Mouse (Mus musculus): Measurements from ENCODE around the gene Lonrf2.

Lonrf2 gene

GRCm38 (mm10) chr1:38835568-38836476 lies 689 bp downstream of the Lonrf2 start:
- peak in 1 of 2 experiments; percentile 47 for DNase-seq (ENCODE audit: low spot score in 2 of 2)

- peak in 1 of 2 experiments; percentile 41 for DNase-seq (ENCODE audit: low spot score in 2 of 2)
Observed at GRCm38 (mm10) chr1:38834899-38835298, 1.6 kb downstream of the Lonrf2 start.

GRCm38 (mm10) chr1:38824926-38825325 lies 11.6 kb downstream of the Lonrf2 start:
- DNase-seq (ENCODE audit: low spot score in 2 of 2) = no peak

- DNase-seq (ENCODE audit: low spot score in 2 of 2) = no peak
Observed at GRCm38 (mm10) chr1:38823851-38824250, 12.7 kb downstream of the Lonrf2 start.

- DNase-seq (ENCODE audit: low spot score in 2 of 2) = no peak
Observed at GRCm38 (mm10) chr1:38819691-38820090, 16.8 kb downstream of the Lonrf2 start.

- DNase-seq (ENCODE audit: low spot score in 2 of 2) = no peak
Observed at GRCm38 (mm10) chr1:38817671-38818070, 18.8 kb downstream of the Lonrf2 start.

GRCm38 (mm10) chr1:38817268-38817667 lies 19.2 kb downstream of the Lonrf2 start:
- DNase-seq (ENCODE audit: low spot score in 2 of 2) = no peak

- no peak for DNase-seq (ENCODE audit: low spot score in 2 of 2)
Observed at GRCm38 (mm10) chr1:38816306-38816705, 20.2 kb downstream of the Lonrf2 start.

GRCm38 (mm10) chr1:38807121-38807520 lies 29.4 kb downstream of the Lonrf2 start:
- DNase-seq (ENCODE audit: low spot score in 2 of 2) = no peak

GRCm38 (mm10) chr1:38800402-38800801 lies 36.1 kb downstream of the Lonrf2 start:
- DNase-seq (ENCODE audit: low spot score in 2 of 2) = no peak

GRCm38 (mm10) chr1:38799304-38799703 lies 37.2 kb downstream of the Lonrf2 start:
- peak in 1 of 2 experiments; percentile 34 for DNase-seq (ENCODE audit: low spot score in 2 of 2)

GRCm38 (mm10) chr1:38796936-38797335 lies 39.6 kb downstream of the Lonrf2 start:
- no peak for DNase-seq (ENCODE audit: low spot score in 2 of 2)

GRCm38 (mm10) chr1:38795496-38795895 lies 41.0 kb downstream of the Lonrf2 start:
- no peak for DNase-seq (ENCODE audit: low spot score in 2 of 2)

GRCm38 (mm10) chr1:38791016-38791810 lies 45.3 kb downstream of the Lonrf2 start:
- no peak for DNase-seq (ENCODE audit: low spot score in 2 of 2)

- DNase-seq (ENCODE audit: low spot score in 2 of 2) = no peak
Observed at GRCm38 (mm10) chr1:38789988-38790602, 46.4 kb downstream of the Lonrf2 start.

GRCm38 (mm10) chr1:38788904-38789303 lies 47.6 kb downstream of the Lonrf2 start:
- DNase-seq (ENCODE audit: low spot score in 2 of 2) = no peak

- DNase-seq (ENCODE audit: low spot score in 2 of 2) = peak in 1 of 2 experiments; percentile 62
Observed at GRCm38 (mm10) chr1:38787443-38787842, 49.1 kb downstream of the Lonrf2 start.

- no peak for DNase-seq (ENCODE audit: low spot score in 2 of 2)
Observed at GRCm38 (mm10) chr1:38786358-38786757, 50.2 kb downstream of the Lonrf2 start.

- no peak for DNase-seq (ENCODE audit: low spot score in 2 of 2)
Observed at GRCm38 (mm10) chr1:38778271-38778670, 58.2 kb downstream of the Lonrf2 start.

GRCm38 (mm10) chr1:38777500-38777899 lies 59.0 kb downstream of the Lonrf2 start:
- DNase-seq (ENCODE audit: low spot score in 2 of 2) = no peak

- DNase-seq (ENCODE audit: low spot score in 2 of 2) = no peak
Observed at GRCm38 (mm10) chr1:38775713-38776112, 60.8 kb downstream of the Lonrf2 start.

GRCm38 (mm10) chr1:38770676-38771075 lies 65.8 kb downstream of the Lonrf2 start:
- DNase-seq (ENCODE audit: low spot score in 2 of 2) = no peak

Data from cerebellum, postnatal 4 days (tissue).